Mouse (Mus musculus) hindlimb bud, embryonic 11.5 days (tissue): ENCODE results near the gene Mki67.

Experiments used
- DNase-seq: peaks from one replicate; pipeline ENCODE4 v3.0.0-alpha.2; 2012; ENCODE audit warnings: low read depth, low spot score; ENCODE audit errors: extremely low spot score

Mki67 gene

DNA sequence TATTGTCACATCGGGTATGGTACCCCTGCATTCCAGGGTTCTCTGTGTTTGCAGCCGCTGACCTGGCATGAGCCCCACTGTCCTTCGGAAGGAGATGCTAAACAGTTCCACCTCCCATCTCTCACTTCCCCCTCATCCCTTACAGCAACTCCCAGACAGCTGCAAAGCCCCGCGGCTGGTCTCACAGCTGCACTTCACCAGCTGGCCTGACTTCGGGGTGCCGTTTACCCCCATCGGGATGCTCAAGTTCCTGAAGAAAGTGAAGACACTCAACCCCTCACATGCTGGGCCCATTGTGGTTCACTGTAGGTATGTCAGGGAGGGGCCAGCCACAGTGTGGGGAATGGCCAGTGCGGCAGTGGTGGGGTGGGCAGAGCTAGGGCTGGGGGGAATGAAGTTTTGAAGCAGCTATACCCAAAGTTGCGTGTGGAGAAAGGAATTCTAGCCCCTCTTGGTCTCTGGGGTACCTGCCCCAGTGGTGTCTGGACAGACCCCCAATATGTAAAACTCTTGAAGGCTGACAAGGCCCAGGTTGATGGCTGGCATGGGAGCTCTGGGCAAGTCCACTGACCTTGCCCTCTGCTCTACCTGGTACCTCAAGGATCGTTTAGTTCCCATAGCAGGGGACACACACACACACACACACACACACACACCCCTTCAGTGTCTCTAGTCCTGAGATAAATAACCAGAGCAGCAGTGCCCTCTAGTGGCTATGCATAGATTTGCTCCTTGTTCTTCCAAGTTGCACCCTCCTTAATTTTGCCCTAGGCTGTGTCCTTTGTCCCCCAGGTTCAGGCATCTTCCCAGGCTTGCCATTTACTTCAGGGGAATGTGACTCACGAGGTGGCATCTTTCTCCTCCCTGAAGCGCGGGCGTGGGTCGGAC, 47.1 kb downstream of the Mki67 start:
- peak; percentile 44 for DNase-seq

DNA sequence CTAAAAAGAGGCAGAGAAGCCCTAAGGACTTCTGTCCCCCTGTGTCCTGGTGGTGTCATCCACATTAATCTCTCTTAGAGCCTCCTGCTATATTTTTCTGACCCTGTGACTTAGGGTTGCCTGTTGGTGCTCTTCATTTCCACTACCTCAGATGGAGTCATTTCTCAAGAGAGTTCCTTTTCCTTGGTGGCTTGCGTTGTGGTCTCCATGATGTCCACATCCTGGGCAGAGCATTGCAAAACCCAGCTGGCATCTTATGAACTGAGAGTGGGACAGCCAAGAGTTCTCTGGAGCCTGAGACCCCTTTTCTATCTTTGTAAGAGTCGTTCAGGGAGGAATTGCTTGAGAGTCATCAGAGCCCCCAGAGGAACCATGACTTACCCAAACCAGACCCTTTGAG, 49.8 kb downstream of the Mki67 start:
- DNase-seq = no peak

DNA sequence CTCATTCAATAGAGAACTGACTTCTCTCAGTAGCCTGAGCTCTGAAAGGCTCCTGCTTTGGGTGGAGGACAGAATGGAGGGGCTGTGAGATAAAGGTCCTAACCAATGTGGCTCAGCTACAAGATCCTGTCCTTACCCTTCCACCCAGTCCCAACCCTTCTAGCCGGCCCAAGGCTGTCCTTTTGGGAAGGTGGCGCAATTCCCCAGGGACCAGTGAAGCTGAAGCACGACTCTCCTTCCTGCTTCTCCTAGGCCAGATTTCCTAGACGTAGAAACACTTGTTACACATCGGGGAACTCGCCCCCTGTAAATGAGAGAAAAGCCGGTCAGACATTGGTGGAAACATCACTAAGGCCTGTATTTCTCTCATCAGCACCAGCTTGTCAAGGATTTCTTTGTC, 52.0 kb downstream of the Mki67 start:
- no peak for DNase-seq

DNA sequence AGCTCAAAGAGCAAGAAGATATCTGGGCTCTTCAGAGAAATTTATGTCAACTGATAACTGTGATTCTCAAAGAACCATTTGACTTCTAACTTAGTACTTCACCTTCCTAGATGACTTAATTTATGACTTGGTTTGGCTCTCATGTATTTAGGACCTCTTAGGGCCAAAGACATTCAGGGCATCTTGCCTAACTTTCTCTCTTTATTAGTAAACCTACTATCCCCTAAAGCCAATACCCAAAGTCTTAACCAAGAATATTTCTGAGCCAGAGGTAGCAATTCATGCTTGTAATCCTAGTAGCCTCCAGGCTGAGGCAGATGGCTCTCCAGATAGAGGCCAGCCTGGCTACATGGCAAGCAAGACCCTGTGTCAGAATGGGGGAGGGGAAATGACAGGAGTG, 55.8 kb downstream of the Mki67 start:
- no peak for DNase-seq

DNA sequence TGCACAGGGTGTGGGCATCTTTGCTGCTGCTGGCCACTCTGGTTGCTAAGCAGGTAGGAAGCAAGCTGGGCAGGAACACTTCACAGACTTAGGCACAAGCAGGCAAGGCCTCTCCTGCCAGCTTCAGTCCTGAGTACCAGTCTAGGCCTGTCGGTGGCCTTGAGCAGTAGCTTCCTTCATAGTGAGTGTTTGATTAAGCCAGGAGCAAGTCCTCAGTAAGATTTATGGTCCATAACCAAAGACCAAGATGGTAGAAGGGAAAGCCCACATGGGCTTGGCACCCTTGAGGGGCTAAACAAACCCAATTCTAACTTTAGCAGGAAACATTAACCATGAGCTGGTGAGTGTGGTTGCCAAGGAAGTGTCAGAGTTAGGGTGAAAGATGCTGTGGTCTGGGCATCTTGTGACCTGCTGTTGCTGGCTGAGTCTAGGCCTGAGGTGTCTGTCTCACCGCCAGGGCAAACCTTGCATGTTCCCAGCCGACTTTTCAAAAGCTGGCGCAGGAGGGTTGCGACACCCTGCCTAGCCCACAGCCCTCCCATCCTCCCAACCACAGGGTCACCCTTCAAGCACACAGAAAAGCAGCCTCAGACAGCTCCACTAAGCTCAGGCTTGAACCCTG, 56.7 kb downstream of the Mki67 start:
- no peak for DNase-seq

DNA sequence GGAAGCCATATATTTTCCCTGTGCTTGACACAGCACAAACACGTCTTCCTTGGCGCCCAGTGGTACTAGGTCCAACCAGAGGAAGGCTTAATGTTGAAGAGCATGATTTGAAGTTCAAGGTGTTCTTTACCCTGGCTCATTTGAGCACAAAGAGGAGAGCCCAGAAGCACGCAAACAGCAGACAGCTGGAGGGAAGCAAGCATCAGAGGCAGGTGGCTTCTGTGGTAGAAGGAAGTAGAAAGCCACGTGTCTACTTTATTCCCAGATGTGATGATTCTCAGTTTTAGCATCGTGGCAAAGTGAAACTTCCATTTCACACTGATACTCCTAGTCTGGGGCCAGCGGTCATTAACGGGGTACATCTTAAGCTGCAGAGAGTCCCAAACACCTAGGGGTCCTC, 58.0 kb downstream of the Mki67 start:
- DNase-seq = no peak

DNA sequence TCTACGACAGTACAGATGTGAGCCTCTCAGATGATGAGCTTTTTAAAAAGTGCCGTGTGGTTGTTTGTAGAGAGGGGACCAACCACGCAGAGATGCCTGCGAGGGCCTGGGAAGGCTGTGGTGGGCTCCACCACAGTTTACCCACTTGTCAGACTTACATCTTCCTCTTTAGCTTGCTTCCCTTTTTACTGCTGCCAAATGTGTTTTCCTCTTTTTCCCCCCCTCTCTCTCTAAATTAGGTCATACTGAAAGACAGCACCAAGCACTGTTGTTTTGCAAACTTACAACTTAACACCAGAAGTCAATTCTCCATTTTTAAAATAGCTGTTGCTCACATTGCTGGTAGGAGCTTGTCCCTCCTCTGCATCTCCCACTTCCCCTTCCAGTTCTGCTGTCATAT, 61.0 kb downstream of the Mki67 start:
- DNase-seq = no peak

DNA sequence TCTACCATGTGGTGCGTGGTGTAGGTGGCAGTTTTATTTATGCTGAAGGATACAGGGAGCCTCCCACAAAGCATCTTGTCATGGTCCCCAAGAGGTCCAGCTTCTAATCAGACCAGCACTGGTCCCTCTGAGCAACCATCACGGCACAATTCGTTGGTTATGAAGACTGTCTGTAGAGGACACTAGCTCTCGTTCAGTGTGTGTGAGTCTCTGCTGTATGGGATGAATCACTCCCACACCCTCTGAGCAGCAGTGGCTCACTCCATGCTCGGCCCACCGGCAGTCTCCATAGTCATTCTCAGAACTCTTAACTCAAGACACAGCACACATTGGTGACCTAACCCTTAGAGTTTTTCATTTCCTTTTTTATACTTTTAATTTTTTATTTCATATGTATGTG, 61.9 kb downstream of the Mki67 start:
- no peak for DNase-seq

DNA sequence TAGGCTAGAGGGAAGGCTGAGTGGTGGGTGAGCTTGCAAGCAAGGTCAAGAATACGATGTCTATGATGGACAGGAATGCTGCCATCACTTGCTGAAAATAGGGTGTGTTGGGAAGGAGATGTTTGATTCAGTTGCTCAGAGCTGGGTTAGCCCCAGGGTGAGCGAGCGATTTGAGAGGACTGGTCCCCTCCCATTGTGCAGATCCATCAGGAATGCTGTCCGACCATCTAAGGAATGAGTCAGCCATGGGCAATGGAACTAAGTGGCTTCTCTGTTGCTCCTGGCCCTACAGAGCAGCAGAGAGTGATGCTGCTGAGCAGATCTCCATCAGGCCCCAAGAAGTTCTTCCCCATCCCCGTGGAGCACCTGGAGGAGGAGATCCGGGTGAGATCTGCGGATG, 62.6 kb downstream of the Mki67 start:
- no peak for DNase-seq

DNA sequence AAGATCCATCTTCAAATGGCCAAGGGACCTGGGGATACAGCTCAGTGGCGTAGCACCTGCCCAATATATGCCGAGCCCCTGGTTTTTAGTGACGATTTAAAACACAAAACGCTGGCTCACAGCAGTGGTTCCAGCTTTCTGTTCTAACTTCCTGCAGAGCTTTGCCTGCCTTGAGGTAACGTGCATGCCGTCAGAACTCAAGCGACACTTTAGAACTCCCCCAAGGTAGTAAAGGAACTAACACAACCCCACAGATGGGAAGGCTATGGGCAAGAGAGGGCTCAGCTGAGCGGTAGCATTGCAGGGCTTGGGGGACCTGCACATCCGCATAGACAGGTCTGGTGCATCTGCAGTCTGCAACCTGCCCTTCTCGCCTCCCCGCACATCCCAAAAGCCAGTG, 63.4 kb downstream of the Mki67 start:
- DNase-seq = no peak

DNA sequence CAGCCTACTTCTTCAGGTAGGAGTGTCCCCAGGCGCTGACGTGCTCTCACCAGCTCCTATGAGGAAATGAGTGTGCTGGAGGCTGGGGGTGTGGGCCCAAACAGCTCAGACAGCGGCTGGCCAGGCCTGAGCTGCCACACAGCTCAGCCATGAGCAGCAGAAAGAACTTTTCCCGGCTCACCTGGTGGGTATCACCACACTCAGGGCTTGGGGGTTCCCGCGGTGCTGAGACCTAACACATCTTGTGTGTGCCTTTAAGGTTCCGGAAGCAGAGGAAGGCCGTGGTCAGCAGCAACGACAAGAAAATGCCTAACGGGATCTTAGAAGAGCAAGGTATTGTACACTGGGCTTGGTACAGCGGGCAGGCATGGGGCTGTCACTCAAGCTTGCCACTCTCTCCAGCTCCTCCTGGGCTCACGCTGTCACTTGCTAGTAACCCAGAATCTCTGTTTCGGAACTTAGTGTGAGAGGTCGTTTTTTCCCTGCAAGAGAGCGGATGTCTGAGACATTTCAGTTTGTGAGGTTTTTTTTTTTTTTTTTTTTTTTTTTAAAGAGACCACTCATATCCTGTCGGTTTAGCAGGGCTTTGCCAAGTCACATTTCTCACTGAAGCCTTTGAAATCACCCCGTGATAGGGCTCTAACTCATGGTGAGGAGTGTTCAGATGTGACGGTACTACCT, 64.2 kb downstream of the Mki67 start:
- no peak for DNase-seq

DNA sequence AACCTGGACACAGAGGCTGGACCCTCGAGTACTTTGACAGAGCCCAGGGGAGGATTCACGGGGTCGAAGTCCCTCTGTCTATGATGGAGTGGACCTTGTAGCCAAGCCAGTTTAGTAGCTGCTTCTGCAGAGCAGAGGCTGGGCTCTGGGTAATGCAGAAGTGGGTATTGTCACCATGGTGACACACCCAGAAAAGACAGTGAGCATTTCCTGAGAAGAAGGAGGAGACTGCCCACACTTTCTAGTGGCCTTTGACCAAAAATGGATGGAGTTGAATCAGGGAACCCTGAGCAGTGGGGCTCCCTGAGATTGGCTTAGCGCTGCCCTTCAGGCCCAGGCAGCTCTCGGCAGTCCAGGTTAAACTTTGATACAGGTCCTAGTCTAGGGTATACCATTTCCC, 66.1 kb downstream of the Mki67 start:
- DNase-seq = no peak

DNA sequence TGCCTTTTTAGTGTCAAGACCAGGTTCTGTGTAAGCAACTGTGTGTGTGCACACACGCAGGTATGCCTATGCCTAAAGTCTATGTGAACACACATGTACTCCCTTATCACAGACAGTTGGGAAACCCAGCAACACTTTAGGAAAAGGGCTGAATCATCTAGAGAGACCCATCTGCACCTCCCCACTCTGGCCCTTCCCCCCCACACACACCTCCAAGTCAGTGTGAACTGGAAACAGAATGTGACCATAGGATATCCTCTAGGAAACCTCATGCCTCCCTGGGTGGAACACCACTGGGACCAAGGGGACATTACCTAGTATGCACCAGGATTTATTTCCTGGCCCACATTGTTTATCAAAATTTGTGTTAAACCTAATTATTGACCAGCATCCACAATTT, 66.9 kb downstream of the Mki67 start:
- DNase-seq = no peak

DNA sequence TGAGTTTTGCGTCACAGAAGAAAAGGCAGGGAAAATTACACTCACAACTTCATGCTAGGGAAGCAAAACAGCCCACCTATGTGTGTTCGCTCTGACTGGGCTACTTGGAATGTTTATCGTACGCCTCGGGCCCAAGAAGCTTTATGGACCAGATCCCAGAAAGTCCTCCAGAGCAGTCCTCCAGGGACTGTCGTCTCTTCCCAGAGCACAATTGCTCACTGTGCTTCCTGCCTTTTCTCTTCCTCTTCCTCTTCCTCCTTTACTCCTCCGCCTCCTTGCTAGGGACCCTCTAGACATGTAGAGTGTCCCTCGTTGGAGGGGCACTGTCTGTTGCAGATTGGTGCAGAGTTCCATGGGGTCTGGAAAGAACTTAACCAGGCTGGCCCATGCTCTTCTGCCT, 67.3 kb downstream of the Mki67 start:
- no peak for DNase-seq

DNA sequence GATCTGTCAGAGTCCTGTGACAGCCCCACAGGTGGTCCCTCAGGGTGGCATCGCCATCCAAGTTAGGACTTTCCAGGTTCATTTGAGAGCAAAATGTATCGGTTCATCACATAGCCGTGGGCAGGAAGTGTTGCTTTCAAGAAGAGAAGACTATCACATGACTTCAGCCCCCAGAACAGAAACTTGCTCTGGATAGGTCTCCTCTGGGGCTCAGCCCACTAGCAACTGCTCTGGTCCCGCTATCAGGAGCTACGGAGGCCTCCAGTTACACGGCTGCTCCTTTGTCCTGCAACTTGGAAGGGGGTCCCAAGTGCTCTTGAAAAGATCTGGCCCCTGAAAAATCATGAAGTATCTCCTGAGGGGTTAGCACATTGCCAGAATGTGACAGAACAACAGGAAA, 69.2 kb downstream of the Mki67 start:
- DNase-seq = no peak

DNA sequence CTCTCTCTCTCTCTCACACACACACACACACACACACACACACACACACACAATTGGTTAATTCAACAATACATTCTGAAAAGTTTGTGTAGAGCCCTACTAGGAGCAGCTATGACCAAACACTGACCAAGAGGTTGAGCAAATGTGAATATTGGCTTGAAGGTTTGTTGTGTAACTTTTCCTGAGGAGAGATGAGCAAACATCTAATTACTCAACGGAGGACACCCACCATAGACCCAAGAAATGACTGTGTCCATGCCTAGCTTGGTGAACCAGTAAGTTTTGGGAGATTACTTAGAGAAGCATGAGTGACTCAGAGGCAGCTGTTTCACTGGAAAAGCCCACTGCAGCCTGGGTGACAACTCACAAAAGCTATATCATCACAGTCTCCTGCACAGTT, 71.7 kb downstream of the Mki67 start:
- no peak for DNase-seq

DNA sequence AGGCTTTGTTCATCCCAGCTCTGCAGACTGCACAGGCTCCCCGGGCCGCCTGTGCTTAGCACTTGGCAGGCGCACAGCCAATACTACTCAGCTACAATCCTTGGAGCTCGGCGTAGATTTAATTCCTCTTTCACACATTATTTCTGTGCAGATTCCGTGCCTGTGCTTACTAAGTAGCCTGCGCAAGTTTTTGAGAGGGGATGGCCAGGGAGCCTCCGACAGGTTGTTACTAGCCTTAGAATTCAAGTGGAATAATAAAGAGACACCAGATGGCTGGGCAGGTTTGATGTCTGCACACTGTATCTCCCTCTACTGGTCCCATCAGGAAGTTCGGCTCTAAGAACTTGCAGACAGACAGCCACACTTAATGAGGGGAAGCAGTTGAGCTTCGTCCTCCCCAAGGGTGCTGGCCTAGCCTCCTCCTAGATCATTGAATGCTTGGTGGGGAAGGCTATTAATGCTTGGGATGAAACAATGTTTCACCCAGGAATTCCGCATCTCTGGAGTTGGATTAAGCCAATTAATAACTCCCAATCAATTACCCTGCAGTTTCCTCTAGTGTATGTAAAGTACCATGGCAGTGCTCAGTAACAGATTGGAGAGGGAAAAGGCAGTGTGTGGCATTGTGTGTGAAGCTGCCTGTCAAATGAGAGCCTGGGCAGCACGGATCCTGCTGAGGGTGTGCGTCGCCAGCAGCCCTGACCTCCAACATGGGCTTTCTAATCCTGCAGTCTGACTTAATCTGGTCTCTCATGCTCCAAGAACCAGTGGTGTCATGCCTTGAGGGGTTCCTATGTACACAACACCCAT, 74.3 kb downstream of the Mki67 start:
- peak; percentile 28 for DNase-seq
